Mouse (Mus musculus): ENCODE data around the gene Nsun7.

Nsun7 gene

GRCm38 (mm10) chr5:66337025-66337968 is 77.6 kb downstream of the Nsun7 start:
- no peak for DNase-seq (ENCODE audit: low read depth, low spot score)

DNA sequence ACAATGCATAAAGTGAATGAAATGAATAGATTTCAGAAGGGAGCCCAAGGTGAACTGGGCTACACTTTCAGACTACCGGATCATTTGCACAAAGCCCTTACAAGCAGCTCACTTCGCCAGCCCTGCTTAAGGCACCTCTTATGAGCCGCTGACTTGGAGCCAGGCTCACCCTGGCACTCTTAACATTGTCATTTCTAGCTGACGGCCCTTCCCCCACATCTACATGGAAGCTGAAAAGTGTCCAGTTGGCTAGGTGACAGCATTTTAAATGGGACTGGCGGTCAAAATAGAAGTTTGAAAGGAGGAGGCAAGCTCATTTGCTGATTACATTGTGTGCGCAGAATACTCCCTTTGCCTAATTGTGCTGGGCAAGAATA is 78.3 kb downstream of the Nsun7 start:
- DNase-seq (ENCODE audit: low read depth, low spot score), result no peak

DNA sequence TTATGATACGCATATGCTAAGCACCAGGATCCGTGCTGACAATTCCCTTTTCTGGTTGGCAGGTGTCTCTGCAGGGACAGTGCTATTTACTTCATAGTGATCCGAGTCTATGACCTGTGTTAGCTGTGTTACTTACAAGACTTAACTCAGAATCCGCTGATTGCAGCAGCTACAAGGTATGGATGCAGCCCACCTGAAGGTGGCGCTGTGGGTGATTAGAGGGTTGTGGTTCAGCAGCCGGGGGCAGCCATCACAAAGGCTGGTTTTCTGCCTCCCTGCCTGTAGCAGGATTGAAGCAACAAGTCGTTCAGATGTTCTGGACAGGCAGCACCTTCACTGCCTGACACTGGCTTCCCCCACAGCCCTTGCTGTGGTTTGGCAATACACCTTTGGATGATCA is 78.9 kb downstream of the Nsun7 start:
- DNase-seq (ENCODE audit: low read depth, low spot score), result no peak

- DNase-seq (ENCODE audit: low read depth, low spot score), result no peak
Measured at GRCm38 (mm10) chr5:66340356-66341102, 80.8 kb downstream of the Nsun7 start.

DNA sequence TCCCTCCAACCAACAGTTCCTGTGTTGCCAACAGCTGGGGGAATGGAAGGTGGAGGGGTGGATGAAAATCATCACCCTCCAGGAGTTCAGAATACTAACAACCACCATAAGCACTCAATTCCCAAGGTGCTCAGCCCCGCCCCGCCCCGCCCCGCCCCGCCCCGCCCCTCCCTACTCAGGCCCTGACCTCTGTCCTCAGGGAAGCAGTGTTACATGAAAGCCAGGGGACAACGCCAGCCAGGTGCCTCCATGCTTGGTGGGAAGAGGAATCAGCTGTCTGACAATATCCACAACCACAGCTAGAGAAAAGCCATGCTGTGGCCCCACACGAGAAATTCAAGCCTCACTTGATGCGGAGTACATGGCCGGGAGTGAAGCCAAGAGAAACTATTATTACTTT is 82.2 kb downstream of the Nsun7 start:
- no peak for DNase-seq (ENCODE audit: low read depth, low spot score)

GRCm38 (mm10) chr5:66342285-66342684 is 82.6 kb downstream of the Nsun7 start:
- no peak for DNase-seq (ENCODE audit: low read depth, low spot score)

- no peak for DNase-seq (ENCODE audit: low read depth, low spot score)
Measured at GRCm38 (mm10) chr5:66344182-66344581, 84.5 kb downstream of the Nsun7 start.

- DNase-seq (ENCODE audit: low read depth, low spot score), result no peak
Measured at GRCm38 (mm10) chr5:66345140-66345539, 85.4 kb downstream of the Nsun7 start.

- no peak for DNase-seq (ENCODE audit: low read depth, low spot score)
Measured at GRCm38 (mm10) chr5:66346756-66347155, 87.1 kb downstream of the Nsun7 start.
